Mouse (Mus musculus) neural tube, embryonic 14.5 days (tissue): ENCODE results near the gene Fpgs. TPM values are rescaled to one million over a fixed set of nuclear protein-coding genes. Genes with fewer than 3 reads are reported as not detected.

Experiments used
- ATAC-seq: fragments of 200-750 bp; cut with Nextera tagmentation; 2 replicates; pipeline ENCODE4 v1.8.0; 2017; ENCODE audit warnings: low read depth, mild to moderate bottlenecking, moderate TSS enrichment, moderate library complexity
- H3K27ac ChIP-seq: fragments of 300-500 bp; sonication (generic); 2 replicates; pipeline ENCODE4 v1.5.1; 2014; ENCODE audit warnings: low read depth, mild to moderate bottlenecking, control low read depth, low read length, moderate library complexity, mixed read lengths
- H3K27me3 ChIP-seq: fragments of 300-500 bp; sonication (generic); 2 replicates; pipeline ENCODE4 v1.6.1; 2014; ENCODE audit warnings: low read length; ENCODE audit not compliant: control insufficient read depth, insufficient read depth
- H3K36me3 ChIP-seq: fragments of 300-500 bp; sonication (generic); 2 replicates; pipeline ENCODE4 v1.6.1; 2014; ENCODE audit warnings: low read length, mixed read lengths; ENCODE audit not compliant: control insufficient read depth, insufficient read depth
- H3K4me1 ChIP-seq: fragments of 300-500 bp; sonication (generic); 2 replicates; pipeline ENCODE4 v1.6.1; 2014; ENCODE audit warnings: low read length; ENCODE audit not compliant: control insufficient read depth, insufficient read depth
- H3K4me2 ChIP-seq: fragments of 300-500 bp; sonication (generic); 2 replicates; pipeline ENCODE4 v1.6.1; 2014; ENCODE audit warnings: mild to moderate bottlenecking, low read depth, low read length, control low read depth
- H3K4me3 ChIP-seq: fragments of 300-500 bp; sonication (generic); 2 replicates; pipeline ENCODE4 v1.5.1; 2014; ENCODE audit warnings: low read depth, low read length, control low read depth, mixed read lengths
- H3K9ac ChIP-seq: fragments of 300-500 bp; sonication (generic); replicated peaks from 2 replicates; pipeline ENCODE4 v1.6.1; 2014; ENCODE audit warnings: low read depth, mild to moderate bottlenecking, control low read depth, low read length, mixed read lengths
- H3K9me3 ChIP-seq: fragments of 300-500 bp; sonication (generic); 2 replicates; pipeline ENCODE4 v1.6.1; 2016; ENCODE audit warnings: low read length; ENCODE audit not compliant: control insufficient read depth
- WGBS: fragments of 180-500 bp; shearing (Covaris S2); extraction: QIAGEN DNeasy Blood & Tissue Kit; methylation state at CpG from one replicate; pipeline ENCODE4 v1.1.7; 2014; 5-methylcytosine and 5-hydroxymethylcytosine counted together
- polyA plus RNA-seq: library from polyadenylated mRNA; unstranded; fragments of >200 nt; fragmentation: Nextera tagmentation; extraction: Ambion mirVana; gene quantifications from 2 replicates; pipeline ENCODE4 v1.2.1, GENCODE M21; 2014

Fpgs gene
- polyA plus RNA-seq, 1 experiment from 2014 or later = 14.6 TPM

- H3K9ac ChIP-seq = no peak overlapping the region
- 93% methylated on average over 10 of the region's 10 CpGs for WGBS
- H3K27me3 ChIP-seq = no peaks in the 10 kb centered on the region
- no peaks in the 10 kb centered on the region for H3K9me3 ChIP-seq
- H3K36me3 ChIP-seq = peaks cover 25% of the 10 kb centered on the region; the same call in 1 of the 2 replicates
- H3K4me3 ChIP-seq = no peak overlapping the region
- no peak for ATAC-seq
- H3K27ac ChIP-seq = no peak overlapping the region
- no peak overlapping the region for H3K4me2 ChIP-seq
- no peaks in the 10 kb centered on the region for H3K4me1 ChIP-seq
Measured at GRCm38 (mm10) chr2:32683701-32684100, 20.2 kb downstream of the Fpgs start.

DNA sequence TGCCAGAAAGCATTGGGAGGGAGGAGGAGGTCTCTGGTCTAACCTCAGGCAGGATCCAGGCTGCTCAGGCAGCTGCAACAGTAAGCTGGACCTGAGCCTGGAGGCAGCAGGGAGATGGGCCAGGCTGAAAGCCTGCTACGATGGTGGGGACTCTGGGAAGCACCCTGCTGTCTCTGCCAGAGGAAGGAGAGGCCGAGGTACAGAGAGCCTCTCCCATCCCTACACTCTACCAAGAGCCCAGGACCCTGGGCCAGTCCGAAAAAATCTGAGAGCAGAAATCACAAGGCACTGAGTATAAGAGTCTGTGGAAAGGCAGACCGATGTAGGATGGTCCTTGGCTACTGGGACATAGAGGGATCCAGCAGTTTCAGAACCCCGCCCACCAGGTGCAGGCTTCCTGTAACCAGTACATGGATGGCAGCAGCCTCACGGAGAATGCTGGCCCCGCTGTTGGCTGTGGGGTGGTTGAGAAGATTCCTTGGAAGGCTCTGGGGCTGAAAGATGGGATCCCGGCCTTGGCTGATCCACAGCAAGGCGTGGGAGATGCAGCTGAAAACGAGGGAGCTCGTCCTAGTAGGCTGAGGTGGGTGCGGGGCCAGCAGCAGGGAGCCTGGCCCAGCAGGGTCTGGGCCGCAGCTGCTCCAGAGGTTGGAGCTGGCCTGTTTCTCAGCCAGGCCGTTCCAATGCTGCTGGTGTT lies 21.1 kb downstream of the Fpgs start:
- H3K4me2 ChIP-seq = no peak overlapping the region
- no peak overlapping the region for H3K9ac ChIP-seq
- no peaks in the 10 kb centered on the region for H3K4me1 ChIP-seq
- no peaks in the 10 kb centered on the region for H3K27me3 ChIP-seq
- no peak for ATAC-seq
- WGBS = 83% methylated on average over 14 of the region's 14 CpGs
- H3K36me3 ChIP-seq = peaks cover 25% of the 10 kb centered on the region; the same call in 1 of the 2 replicates
- no peak overlapping the region for H3K27ac ChIP-seq
- no peaks in the 10 kb centered on the region for H3K9me3 ChIP-seq
- no peak overlapping the region for H3K4me3 ChIP-seq

DNA sequence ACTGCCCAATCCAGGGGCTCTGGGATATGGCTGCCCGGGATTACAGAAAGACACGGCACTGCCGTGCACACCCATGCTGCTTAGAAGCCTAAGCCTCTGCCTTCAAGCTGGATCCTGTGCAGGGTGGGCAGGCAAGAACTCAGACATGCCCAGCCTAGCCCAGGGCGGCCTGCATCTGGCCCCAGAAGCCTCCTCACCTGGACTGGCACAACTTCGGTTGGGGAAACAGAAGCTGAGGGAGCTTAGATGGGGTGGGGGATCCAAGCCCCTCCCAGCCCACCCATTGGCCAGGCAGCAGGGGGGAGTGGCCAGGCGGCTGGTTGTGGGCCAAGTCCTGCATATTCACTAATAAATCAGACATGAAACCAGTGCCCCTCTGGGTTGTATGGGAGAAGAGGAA lies 22.2 kb downstream of the Fpgs start:
- WGBS = 68% methylated on average over 6 of the region's 6 CpGs
- Histone ChIP-seq H3K4me1 (no peaks in the 10 kb centered on the region), H3K4me2 (no peak overlapping the region), H3K27me3 (no peaks in the 10 kb centered on the region), H3K27ac (no peak overlapping the region), H3K4me3 (no peak overlapping the region), H3K9me3 (no peaks in the 10 kb centered on the region), H3K9ac (no peak overlapping the region), H3K36me3 (peaks cover 17% of the 10 kb centered on the region; the same call in 1 of the 2 replicates)
- no peak; the same call in 1 of the 2 replicates for ATAC-seq

- 88% methylated on average over 18 of the region's 19 CpGs for WGBS
- Histone ChIP-seq H3K4me2 (no peak overlapping the region), H3K27me3 (no peaks in the 10 kb centered on the region), H3K27ac (no peak overlapping the region), H3K4me1 (no peaks in the 10 kb centered on the region), H3K9me3 (no peaks in the 10 kb centered on the region), H3K9ac (no peak overlapping the region), H3K4me3 (no peak overlapping the region), H3K36me3 (peaks cover 17% of the 10 kb centered on the region; the same call in 1 of the 2 replicates)
- ATAC-seq = no peak
Measured at GRCm38 (mm10) chr2:32680961-32681650, 22.8 kb downstream of the Fpgs start.

GRCm38 (mm10) chr2:32680051-32680451 lies 23.9 kb downstream of the Fpgs start:
- 45% methylated on average over 7 of the region's 7 CpGs for WGBS

DNA sequence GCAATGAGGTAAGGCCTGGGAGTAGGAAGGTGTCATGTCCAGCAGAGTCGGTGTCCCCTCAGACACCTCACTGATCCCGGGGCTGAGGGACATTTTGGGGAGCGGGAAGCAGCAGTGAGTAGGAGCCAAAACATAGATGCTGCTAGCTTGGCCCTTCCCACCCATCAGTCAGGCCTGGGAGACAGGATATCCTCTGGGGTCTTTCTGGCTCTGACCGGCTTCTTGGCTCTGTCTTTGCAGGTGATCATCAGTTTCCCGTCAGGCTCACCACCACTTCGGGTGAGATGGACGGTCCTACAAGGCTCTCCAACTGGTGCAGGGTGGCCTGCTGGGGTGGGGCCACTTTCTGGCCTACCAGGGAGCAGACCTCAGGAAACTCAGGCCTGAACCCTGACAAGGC lies 26.3 kb downstream of the Fpgs start:
- Histone ChIP-seq H3K4me2 (no peak overlapping the region), H3K4me3 (no peak overlapping the region), H3K27ac (no peak overlapping the region), H3K36me3 (no peaks in the 10 kb centered on the region), H3K9me3 (no peaks in the 10 kb centered on the region), H3K9ac (no peak overlapping the region), H3K27me3 (no peaks in the 10 kb centered on the region), H3K4me1 (no peaks in the 10 kb centered on the region)
- ATAC-seq = no peak
- 95% methylated on average over 7 of the region's 7 CpGs for WGBS

More at GRCm38 (mm10) chr2:32680051-32680451, 23.9 kb downstream of the Fpgs start:
- H3K9ac ChIP-seq = no peak overlapping the region
- H3K36me3 ChIP-seq = peaks cover 15% of the 10 kb centered on the region; the same call in 1 of the 2 replicates
- H3K9me3 ChIP-seq = no peaks in the 10 kb centered on the region
- H3K27ac ChIP-seq = no peak overlapping the region
- H3K4me1 ChIP-seq = no peaks in the 10 kb centered on the region
- H3K27me3 ChIP-seq = no peaks in the 10 kb centered on the region
- ATAC-seq = no peak
- no peak overlapping the region for H3K4me2 ChIP-seq
- H3K4me3 ChIP-seq = no peak overlapping the region

GRCm38 (mm10) chr2:32676821-32677220 lies 27.1 kb downstream of the Fpgs start:
- H3K4me2 ChIP-seq = no peak overlapping the region
- H3K36me3 ChIP-seq = no peaks in the 10 kb centered on the region
- H3K4me1 ChIP-seq = no peaks in the 10 kb centered on the region
- no peak overlapping the region for H3K4me3 ChIP-seq
- ATAC-seq = no peak
- H3K9me3 ChIP-seq = no peaks in the 10 kb centered on the region
- 87% methylated on average over 3 of the region's 3 CpGs for WGBS
- H3K27ac ChIP-seq = no peak overlapping the region
- no peak overlapping the region for H3K9ac ChIP-seq
- H3K27me3 ChIP-seq = no peaks in the 10 kb centered on the region

DNA sequence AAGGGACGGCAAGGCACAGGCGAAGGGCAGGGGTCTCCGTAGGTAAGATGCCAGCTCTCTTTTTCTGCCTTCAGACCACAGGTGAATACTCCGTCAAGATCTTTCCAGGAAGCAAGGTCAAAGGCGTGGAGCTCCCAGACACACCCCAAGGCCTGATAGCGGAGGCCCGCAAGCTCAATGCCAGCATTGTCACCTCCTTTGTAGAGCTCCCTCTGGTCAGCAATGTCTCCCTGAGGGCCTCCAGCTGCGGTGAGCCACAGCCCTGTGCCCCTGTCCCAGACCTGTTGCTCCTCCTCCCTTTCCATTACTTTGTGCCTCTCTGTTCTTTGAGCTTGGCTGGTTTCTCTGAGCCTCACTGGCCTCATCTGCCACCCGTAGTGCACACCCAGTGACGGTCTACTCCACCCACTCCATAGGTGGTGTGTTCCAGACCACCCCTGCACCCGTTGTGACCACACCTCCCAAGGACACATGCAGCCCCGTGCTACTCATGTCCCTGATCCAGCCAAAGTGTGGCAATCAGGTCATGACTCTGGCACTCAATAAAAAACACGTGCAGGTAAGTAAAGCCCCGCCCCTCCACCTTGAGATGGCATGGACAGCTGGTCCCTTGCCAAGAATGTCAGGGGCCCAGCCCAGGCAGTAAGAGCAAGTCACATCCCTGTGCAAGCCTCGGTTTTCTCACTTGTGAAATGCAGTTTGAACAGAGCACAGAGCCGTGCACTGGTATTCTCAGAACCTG lies 30.6 kb downstream of the Fpgs start:
- no peak for ATAC-seq
- H3K4me2 ChIP-seq = no peak overlapping the region
- H3K27me3 ChIP-seq = no peaks in the 10 kb centered on the region
- H3K36me3 ChIP-seq = no peaks in the 10 kb centered on the region
- 85% methylated on average over 16 of the region's 16 CpGs for WGBS
- H3K9ac ChIP-seq = no peak overlapping the region
- no peak overlapping the region for H3K27ac ChIP-seq
- H3K4me3 ChIP-seq = no peak overlapping the region
- H3K4me1 ChIP-seq = no peaks in the 10 kb centered on the region
- H3K9me3 ChIP-seq = no peaks in the 10 kb centered on the region
